ENCODE assay signal across 9 mouse cellular contexts in genomic region chr15:28189668-28190067, GRCm38 (mm10). TPM values are rescaled to one million over a fixed set of nuclear protein-coding genes. Genes with fewer than 3 reads are reported as not detected.
DNase-seq lines count a peak whose midpoint lies in the region; ATAC-seq lines count a peak whose summit lies in the region.
"Had no signal": no experiment of that assay in that cellular context is flagged by ENCODE, and none has a peak within 500 bp of the region (broad histone marks: within the 10 kb centered on the region; RNA-seq: fewer than 3 reads in every experiment).

No protein-coding gene starts in this region.

- no peak overlapping the region for H3K9ac ChIP-seq in heart, embryonic 15.5 days

- peak overlapping the region; percentile 28; the same call in 1 of the 2 replicates for H3K4me2 ChIP-seq in heart, embryonic 15.5 days

- no peak for DNase-seq in heart, postnatal 4 days
- DNase-seq in CD4-positive, CD25-positive, alpha-beta regulatory T cell, adult 2 months (ENCODE audit: low read depth, low spot score) = peak; percentile 68
- DNase-seq in naive thymus-derived CD4-positive, alpha-beta T cell, adult 2 months (ENCODE audit: low read depth) = peak; percentile 77
- no peak for DNase-seq in frontal cortex, postnatal 10 days (ENCODE audit: low spot score in 2 of 2)
- DNase-seq in gastrocnemius, adult 8-10 months (ENCODE audit: low spot score in 2 of 2) = no peak
- DNase-seq in urinary bladder, postnatal 36 days (ENCODE audit: low spot score in 2 of 2) = no peak

- no peak for ATAC-seq in heart, embryonic 15.5 days (replicated peaks; ENCODE audit: insufficient number of reproducible peaks, insufficient read depth, low FRiP score, low read depth)
- ATAC-seq in common myeloid progenitor, adult 5-6 weeks (replicated peaks; ENCODE audit: low read depth, poor library complexity, severe bottlenecking) = peak; percentile 96

- no peaks in the 10 kb centered on the region for H3K36me3 ChIP-seq in heart, embryonic 15.5 days
- H3K36me3 ChIP-seq: forebrain, embryonic 10.5 days had no signal

- no peaks in the 10 kb centered on the region for H3K27me3 ChIP-seq in heart, embryonic 15.5 days

- H3K27ac ChIP-seq in heart, embryonic 15.5 days = no peak overlapping the region
- H3K27ac ChIP-seq: forebrain, embryonic 10.5 days had no signal

- no peaks in the 10 kb centered on the region for H3K4me1 ChIP-seq in heart, embryonic 15.5 days (replicated peaks)
- H3K4me1 ChIP-seq: forebrain, embryonic 10.5 days had no signal

- H3K4me3 ChIP-seq in heart, embryonic 15.5 days = no peak overlapping the region
- H3K4me3 ChIP-seq: forebrain, embryonic 10.5 days had no signal

- WGBS in heart, embryonic 15.5 days = 32% methylated on average over 12 of the region's 12 CpGs

- no peaks in the 10 kb centered on the region for H3K9me3 ChIP-seq in heart, embryonic 15.5 days (replicated peaks)
- H3K9me3 ChIP-seq: forebrain, embryonic 10.5 days had no signal

RNA-seq across cellular contexts. Expression of gene Dnah5, which starts 13.9 kb away (rescaled TPM):
- 0.03 and 0.04 TPM in 2 replicates for polyA plus RNA-seq in heart, embryonic 15.5 days (2015; fragmentation: Nextera tagmentation; extraction: Ambion mirVana)
- total RNA-seq in heart, postnatal 4 days (2021) = under 1 TPM; 0.02 TPM
- not detected in 2 replicates for total RNA-seq in common myeloid progenitor, adult 5-6 weeks (2017)
- total RNA-seq in gastrocnemius, adult 8-10 months (2022) = not detected

Comparison
In these comparisons a context has a peak if more than half of its experiments do, and no peak if none do; other contexts are left out.
1. DNase-seq: peak in CD4-positive, CD25-positive, alpha-beta regulatory T cell, adult 2 months (single experiment) and naive thymus-derived CD4-positive, alpha-beta T cell, adult 2 months (single experiment); none in heart, postnatal 4 days (single experiment), frontal cortex, postnatal 10 days (0 of 2), gastrocnemius, adult 8-10 months (0 of 2) and urinary bladder, postnatal 36 days (0 of 2).